Mouse (Mus musculus) C2C12 (cell line): ENCODE results near the gene Klf5.

ENCODE experiments used
- CTCF ChIP-seq: IDR thresholded peaks from one replicate; pipeline ENCODE4 v1.5.1; 2011; ENCODE audit not compliant: control insufficient read depth, insufficient read depth, insufficient read length
- MYOG ChIP-seq: IDR thresholded peaks from one replicate; pipeline ENCODE4 v1.6.1; 2011; ENCODE audit not compliant: control insufficient read depth, insufficient read length; ENCODE audit errors: extremely low read depth
- USF1 ChIP-seq: IDR thresholded peaks from one replicate; pipeline ENCODE4 v1.6.1; 2011; ENCODE audit warnings: low read depth, mild to moderate bottlenecking, control low read depth, moderate library complexity

DNA sequence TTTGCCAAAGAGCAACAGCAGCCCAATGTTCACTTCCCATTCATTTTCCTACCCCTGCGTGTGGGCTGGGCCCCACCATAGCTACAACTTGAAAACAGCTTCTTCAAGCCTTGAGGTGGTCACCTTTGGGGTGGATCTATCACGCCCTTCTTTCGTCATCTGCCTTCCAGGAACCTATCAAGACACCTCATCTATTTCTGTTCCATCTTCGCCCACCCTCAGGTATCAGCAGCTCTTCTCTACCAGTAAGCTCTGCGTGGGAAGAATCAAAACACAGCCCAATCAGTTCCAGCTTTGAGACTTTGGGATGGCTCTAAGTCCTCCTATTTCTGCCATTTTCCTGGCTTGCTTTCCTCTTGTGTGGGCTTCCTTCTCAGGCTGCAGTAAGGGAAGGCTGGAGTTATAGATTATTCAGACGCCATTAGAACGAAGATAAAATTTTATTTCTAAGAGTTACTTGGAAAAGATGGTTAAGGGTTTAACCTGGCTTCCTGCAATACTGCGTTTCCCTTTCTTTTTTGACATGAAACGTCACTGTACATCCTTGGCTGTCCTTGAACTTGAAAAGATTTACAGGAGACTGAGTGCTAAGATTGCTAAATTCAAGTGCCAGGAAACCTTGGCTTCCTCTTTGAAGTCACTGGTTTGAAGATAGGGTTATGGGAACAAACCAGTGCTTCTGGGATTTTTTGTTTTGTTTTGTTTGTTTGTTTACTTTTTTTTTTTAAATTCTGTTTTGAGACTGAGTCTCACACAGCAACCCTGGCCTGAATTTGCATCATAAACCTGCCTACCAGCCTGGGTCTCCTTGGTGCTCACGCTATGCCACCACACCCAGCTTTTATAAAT, 56.5 kb downstream of the Klf5 start:
- TF ChIP-seq CTCF (no peak), MYOG (no peak), USF1 (no peak)
